Mouse (Mus musculus): Measurements from ENCODE around the gene Pnpla1. TPM values are rescaled to one million over a fixed set of nuclear protein-coding genes. Genes with fewer than 3 reads are reported as not detected.

Pnpla1 gene
- polyA plus RNA-seq, 1 experiment from 2014 or later, result not detected

DNA sequence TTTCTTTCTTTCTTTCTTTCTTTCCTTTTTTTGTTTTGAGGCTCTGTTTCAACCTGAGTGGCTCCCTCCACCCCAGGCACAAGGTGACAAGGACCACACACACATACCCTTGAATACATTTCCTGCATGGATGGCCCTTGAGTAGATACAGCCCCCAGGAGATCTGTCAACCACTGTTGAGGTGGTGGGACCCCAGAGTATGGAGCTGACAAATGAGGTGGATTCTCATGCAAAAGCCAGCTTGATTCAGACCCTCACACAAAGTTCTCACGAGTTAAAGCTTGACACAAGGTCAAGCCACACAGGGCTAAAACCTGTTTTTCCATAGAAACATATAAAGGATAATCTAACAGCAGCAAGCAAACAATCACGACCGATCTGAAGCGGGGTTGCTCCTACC lies 74.1 kb downstream of the Pnpla1 start:
- no peak overlapping the region for H3K27ac ChIP-seq
- WGBS (ENCODE audit: missing documents), result 86% methylated on average over 4 of the region's 4 CpGs
- no peak overlapping the region for H3K4me3 ChIP-seq (ENCODE audit: inconsistent target)
- H3K36me3 ChIP-seq (ENCODE audit: inconsistent target), result no peaks in the 10 kb centered on the region
- H3K79me2 ChIP-seq (ENCODE audit: inconsistent target), result no peaks in the 10 kb centered on the region

- WGBS (ENCODE audit: missing documents), result 73% methylated on average over 19 of the region's 19 CpGs
- Histone ChIP-seq H3K27ac (no peak overlapping the region), H3K79me2 (ENCODE audit: inconsistent target) (no peaks in the 10 kb centered on the region), H3K4me3 (ENCODE audit: inconsistent target) (no peak overlapping the region), H3K36me3 (ENCODE audit: inconsistent target) (no peaks in the 10 kb centered on the region)
These were observed 76.1 kb downstream of the Pnpla1 start for GRCm38 (mm10) chr17:28934120-28934916.

- Histone ChIP-seq H3K79me2 (ENCODE audit: inconsistent target) (no peaks in the 10 kb centered on the region), H3K36me3 (ENCODE audit: inconsistent target) (no peaks in the 10 kb centered on the region), H3K4me3 (ENCODE audit: inconsistent target) (no peak overlapping the region), H3K27ac (no peak overlapping the region)
- WGBS (ENCODE audit: missing documents), result 92% methylated on average over 7 of the region's 7 CpGs
These were observed 77.9 kb downstream of the Pnpla1 start for GRCm38 (mm10) chr17:28936133-28936532.

- no peaks in the 10 kb centered on the region for H3K79me2 ChIP-seq (ENCODE audit: inconsistent target)
- H3K4me3 ChIP-seq (ENCODE audit: inconsistent target), result no peak overlapping the region
- H3K36me3 ChIP-seq (ENCODE audit: inconsistent target), result no peaks in the 10 kb centered on the region
- H3K27ac ChIP-seq, result no peak overlapping the region
- 76% methylated on average over 10 of the region's 10 CpGs for WGBS (ENCODE audit: missing documents)
These were observed 78.6 kb downstream of the Pnpla1 start for GRCm38 (mm10) chr17:28936622-28937345.

Other genes with a start within 250 kb of the Pnpla1 start
- 27.4 to 34.2 TPM (median 32.5 TPM) in 3 replicates for gene Srpk1, start 235.7 kb upstream of the Pnpla1 start, polyA plus RNA-seq (2018)
- not detected in 3 replicates for gene Slc26a8, start 168.2 kb upstream of the Pnpla1 start, polyA plus RNA-seq (2018)
- gene Mapk14, start 167.1 kb upstream of the Pnpla1 start, polyA plus RNA-seq (2018), result 62.0 to 93.5 TPM (median 63.5 TPM) in 3 replicates
- 0.93 to 1.7 TPM (median 0.96 TPM) in 3 replicates for gene AC170998.1, start 132.3 kb upstream of the Pnpla1 start, polyA plus RNA-seq (2018)
- gene Mapk13, start 89.1 kb upstream of the Pnpla1 start, polyA plus RNA-seq (2018), result 0.19 TPM in 1 of 3 replicates, not detected in the others
- gene Brpf3, start 57.3 kb upstream of the Pnpla1 start, polyA plus RNA-seq (2018), result 11.9 to 24.5 TPM (median 12.0 TPM) in 3 replicates
- gene 4930539E08Rik, start 56.9 kb downstream of the Pnpla1 start, polyA plus RNA-seq (2018), result 0.33 to 1.1 TPM (median 0.77 TPM) in 3 replicates
- 0.27 TPM in 1 of 3 replicates, not detected in the others for gene Pxt1, start 85.4 kb downstream of the Pnpla1 start, polyA plus RNA-seq (2018)
- gene Kctd20, start 93.5 kb downstream of the Pnpla1 start, polyA plus RNA-seq (2018), result 29.1 to 47.2 TPM (median 39.6 TPM) in 3 replicates
- gene Stk38, start 149.6 kb downstream of the Pnpla1 start, polyA plus RNA-seq (2018), result 50.4 to 96.1 TPM (median 84.7 TPM) in 3 replicates
- gene Srsf3, start 174.2 kb downstream of the Pnpla1 start, polyA plus RNA-seq (2018), result 60.3 to 155 TPM (median 85.0 TPM) in 3 replicates
- 176 to 305 TPM (median 287 TPM) in 3 replicates for gene Cdkn1a, start 232.6 kb downstream of the Pnpla1 start, polyA plus RNA-seq (2018)